Mouse (Mus musculus): ENCODE measurements around the gene Xpnpep2. TPM values are rescaled to one million over a fixed set of nuclear protein-coding genes. Genes with fewer than 3 reads are reported as not detected.
A peak's percentile ranks its signal among the peaks of the same experiment; 100 is the strongest.

Xpnpep2 gene
- polyA plus RNA-seq, 1 experiment, result 1.0 TPM

GRCm38 (mm10) chrX:48139368-48140285, 31.1 kb downstream of the Xpnpep2 start:
- no peak overlapping the region for H3K4me3 ChIP-seq
- H3K27me3 ChIP-seq (ENCODE audit: control insufficient read depth, insufficient read depth, insufficient read length), result peaks cover 4% of the 10 kb centered on the region
- H3K79me2 ChIP-seq (ENCODE audit: control insufficient read depth, insufficient read depth), result no peaks in the 10 kb centered on the region
- no peaks in the 10 kb centered on the region for H3K36me3 ChIP-seq (ENCODE audit: control insufficient read depth, insufficient read depth)
- no peak for TF ChIP-seq MYOD1 (IDR thresholded peaks at IDR 0.05; ENCODE audit: control insufficient read depth in 1 of 3, insufficient read length in 2 of 3, low read depth in 2 of 3)
- no peak for TF ChIP-seq TCF12 (IDR thresholded peaks at IDR 0.05; ENCODE audit: insufficient read depth, poor library complexity, severe bottlenecking)
- TF ChIP-seq MAX (IDR thresholded peaks at IDR 0.05; ENCODE audit: low read depth), result no peak
- TF ChIP-seq CEBPB (IDR thresholded peaks at IDR 0.05; ENCODE audit: insufficient read depth, poor library complexity, severe bottlenecking), result no peak
- TF ChIP-seq POLR2AphosphoS2 (IDR thresholded peaks at IDR 0.05; ENCODE audit: insufficient read length, low read depth), result no peak
- no peak for TF ChIP-seq TCF3 (IDR thresholded peaks at IDR 0.05; ENCODE audit: insufficient read length, low read depth)
- H3K4me2 ChIP-seq (ENCODE audit: low read depth), result no peak overlapping the region
- H3ac ChIP-seq (ENCODE audit: control insufficient read depth, insufficient read length), result no peak overlapping the region

DNA sequence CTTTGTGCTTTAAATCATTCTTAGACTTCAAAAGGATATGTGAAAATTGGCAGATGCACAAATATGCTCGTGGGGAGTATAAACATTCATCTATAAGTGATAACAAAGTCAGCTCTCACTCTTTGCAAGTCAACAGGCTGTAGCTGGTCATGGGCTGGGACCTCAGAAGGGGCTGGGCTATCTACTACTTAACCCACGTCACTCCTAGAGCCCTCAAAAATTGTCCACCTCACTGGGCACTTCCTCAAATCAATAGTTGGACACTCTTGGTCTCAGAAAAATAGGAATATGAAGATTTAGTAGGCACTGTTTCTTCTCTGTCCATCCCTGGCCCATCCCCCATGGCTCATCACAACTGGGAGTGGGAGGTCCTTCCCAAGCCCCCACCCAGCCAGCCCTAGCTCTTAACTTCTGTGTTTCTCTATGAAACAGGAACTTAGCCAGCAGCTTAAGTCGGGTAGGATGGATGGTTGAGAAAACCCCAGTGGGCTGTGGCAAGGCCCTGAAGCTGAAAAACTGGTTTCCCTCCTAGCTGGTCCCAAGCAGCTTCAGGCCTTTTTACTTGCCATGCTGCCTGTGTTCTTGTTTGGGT, 31.9 kb downstream of the Xpnpep2 start:
- H3K4me3 ChIP-seq, result no peak overlapping the region
- TF ChIP-seq MAX (IDR thresholded peaks at IDR 0.05; ENCODE audit: low read depth) (no peak), POLR2A (IDR thresholded peaks at IDR 0.05; ENCODE audit: insufficient read length, low read depth) (no peak), REST (IDR thresholded peaks at IDR 0.05; ENCODE audit: insufficient read depth, insufficient read length) (no peak), MYOG (IDR thresholded peaks at IDR 0.05; ENCODE audit: control insufficient read depth in 1 of 3, insufficient read depth in 1 of 3, insufficient read length in 2 of 3, low read depth in 2 of 3) (no peak), MYOD1 (IDR thresholded peaks at IDR 0.05; ENCODE audit: control insufficient read depth in 1 of 3, insufficient read length in 2 of 3, low read depth in 2 of 3) (no peak), USF1 (IDR thresholded peaks at IDR 0.05; ENCODE audit: low read depth) (no peak)
- H3K4me2 ChIP-seq (ENCODE audit: low read depth), result no peak overlapping the region

GRCm38 (mm10) chrX:48141481-48141880, 33.0 kb downstream of the Xpnpep2 start:
- no peak overlapping the region for H3ac ChIP-seq (ENCODE audit: control insufficient read depth, insufficient read length)
- H3K4me3 ChIP-seq, result no peak overlapping the region
- no peaks in the 10 kb centered on the region for H3K36me3 ChIP-seq (ENCODE audit: control insufficient read depth, insufficient read depth)
- TF ChIP-seq POLR2AphosphoS2 (IDR thresholded peaks at IDR 0.05; ENCODE audit: insufficient read length, low read depth) (no peak), MYOD1 (IDR thresholded peaks at IDR 0.05; ENCODE audit: control insufficient read depth in 1 of 3, insufficient read length in 2 of 3, low read depth in 2 of 3) (no peak), REST (IDR thresholded peaks at IDR 0.05; ENCODE audit: insufficient read depth, insufficient read length) (no peak)
- no peaks in the 10 kb centered on the region for H3K79me2 ChIP-seq (ENCODE audit: control insufficient read depth, insufficient read depth)
- no peak overlapping the region for H3K4me2 ChIP-seq (ENCODE audit: low read depth)
- H3K27me3 ChIP-seq (ENCODE audit: control insufficient read depth, insufficient read depth, insufficient read length), result no peaks in the 10 kb centered on the region

More for the DNA sequence above, 31.9 kb downstream of the Xpnpep2 start:
- Histone ChIP-seq H3K36me3 (ENCODE audit: control insufficient read depth, insufficient read depth) (no peaks in the 10 kb centered on the region), H3ac (ENCODE audit: control insufficient read depth, insufficient read length) (no peak overlapping the region), H3K79me2 (ENCODE audit: control insufficient read depth, insufficient read depth) (no peaks in the 10 kb centered on the region), H3K27me3 (ENCODE audit: control insufficient read depth, insufficient read depth, insufficient read length) (peaks cover 4% of the 10 kb centered on the region)

GRCm38 (mm10) chrX:48143415-48144335, 35.1 kb downstream of the Xpnpep2 start:
- H3K79me2 ChIP-seq (ENCODE audit: control insufficient read depth, insufficient read depth), result no peaks in the 10 kb centered on the region
- no peaks in the 10 kb centered on the region for H3K36me3 ChIP-seq (ENCODE audit: control insufficient read depth, insufficient read depth)
- H3K4me2 ChIP-seq (ENCODE audit: low read depth), result peak overlapping the region; percentile 48
- H3K27me3 ChIP-seq (ENCODE audit: control insufficient read depth, insufficient read depth, insufficient read length), result no peaks in the 10 kb centered on the region
- no peak overlapping the region for H3ac ChIP-seq (ENCODE audit: control insufficient read depth, insufficient read length)
- H3K4me3 ChIP-seq, result no peak overlapping the region
- TF ChIP-seq TCF12 (IDR thresholded peaks at IDR 0.05; ENCODE audit: insufficient read depth, poor library complexity, severe bottlenecking) (no peak), MAX (IDR thresholded peaks at IDR 0.05; ENCODE audit: low read depth) (no peak), SRF (IDR thresholded peaks at IDR 0.05; ENCODE audit: control insufficient read depth, insufficient read length, low read depth) (no peak), POLR2A (IDR thresholded peaks at IDR 0.05; ENCODE audit: insufficient read length, low read depth) (no peak), MYOG (IDR thresholded peaks at IDR 0.05; ENCODE audit: control insufficient read depth in 1 of 3, insufficient read depth in 1 of 3, insufficient read length in 2 of 3, low read depth in 2 of 3) (no peak), E2F4 (IDR thresholded peaks at IDR 0.05; ENCODE audit: insufficient read depth) (no peak), MYOD1 (IDR thresholded peaks at IDR 0.05; ENCODE audit: control insufficient read depth in 1 of 3, insufficient read length in 2 of 3, low read depth in 2 of 3) (no peak)

DNA sequence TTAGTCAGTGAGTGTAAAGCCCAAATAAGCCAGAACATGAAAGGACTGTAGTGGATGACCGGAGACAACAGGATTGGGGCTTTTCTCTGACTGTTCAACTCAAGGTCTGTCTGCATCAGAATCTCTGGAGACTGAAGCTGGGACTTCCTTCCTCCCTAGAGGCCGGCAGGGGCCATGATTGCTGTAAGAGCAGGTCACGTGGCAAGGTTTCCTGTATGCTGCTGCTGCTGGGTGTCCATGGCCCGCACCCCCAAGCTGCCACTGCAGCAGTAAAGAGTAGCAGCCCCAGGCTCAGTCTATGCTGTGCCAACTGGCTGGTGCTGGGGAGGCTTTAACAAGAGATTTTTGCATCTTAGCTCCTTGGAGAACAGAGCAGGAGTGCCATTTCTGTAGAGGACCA, 37.7 kb downstream of the Xpnpep2 start, which contains the start of gene Sash3:
Sash3 (plus strand) TSS at position 175 of the 400 bp plus-strand sequence.
- H3K4me2 ChIP-seq (ENCODE audit: low read depth), result no peak within 1 kb of the TSS
- H3K27me3 ChIP-seq (ENCODE audit: control insufficient read depth, insufficient read depth, insufficient read length), result no peaks in the 10 kb centered on the region
- no peaks in the 10 kb centered on the region for H3K79me2 ChIP-seq (ENCODE audit: control insufficient read depth, insufficient read depth)

More for the DNA sequence above, 37.7 kb downstream of the Xpnpep2 start, which contains the start of gene Sash3:
- no peak for TF ChIP-seq SRF (IDR thresholded peaks at IDR 0.05; ENCODE audit: control insufficient read depth, insufficient read length, low read depth)
- no peak for TF ChIP-seq CEBPB (IDR thresholded peaks at IDR 0.05; ENCODE audit: insufficient read depth, poor library complexity, severe bottlenecking)
- TF ChIP-seq E2F4 (IDR thresholded peaks at IDR 0.05; ENCODE audit: insufficient read depth), result no peak
- TF ChIP-seq POLR2A (IDR thresholded peaks at IDR 0.05; ENCODE audit: insufficient read length, low read depth), result no peak
- no peak for TF ChIP-seq TCF12 (IDR thresholded peaks at IDR 0.05; ENCODE audit: insufficient read depth, poor library complexity, severe bottlenecking)
- TF ChIP-seq MYOG (IDR thresholded peaks at IDR 0.05; ENCODE audit: control insufficient read depth in 1 of 3, insufficient read depth in 1 of 3, insufficient read length in 2 of 3, low read depth in 2 of 3), result no peak
- TF ChIP-seq MAX (IDR thresholded peaks at IDR 0.05; ENCODE audit: low read depth), result no peak
- no peak for TF ChIP-seq TCF3 (IDR thresholded peaks at IDR 0.05; ENCODE audit: insufficient read length, low read depth)
- TF ChIP-seq USF1 (IDR thresholded peaks at IDR 0.05; ENCODE audit: low read depth), result no peak
- TF ChIP-seq POLR2AphosphoS2 (IDR thresholded peaks at IDR 0.05; ENCODE audit: insufficient read length, low read depth), result no peak
- TF ChIP-seq MYOD1 (IDR thresholded peaks at IDR 0.05; ENCODE audit: control insufficient read depth in 1 of 3, insufficient read length in 2 of 3, low read depth in 2 of 3), result no peak
- no peak for TF ChIP-seq REST (IDR thresholded peaks at IDR 0.05; ENCODE audit: insufficient read depth, insufficient read length)
- H3ac ChIP-seq (ENCODE audit: control insufficient read depth, insufficient read length), result no peak within 1 kb of the TSS
- no peaks in the 10 kb centered on the region for H3K36me3 ChIP-seq (ENCODE audit: control insufficient read depth, insufficient read depth)
- H3K4me3 ChIP-seq, result no peak within 1 kb of the TSS
